Mouse (Mus musculus): Measurements from ENCODE around the gene Bend6. TPM values are rescaled to one million over a fixed set of nuclear protein-coding genes. Genes with fewer than 3 reads are reported as not detected.
"Not testable (repeated sequence)": the region's sequence is repeated elsewhere in the genome, so short reads cannot be mapped to it uniquely, and the experiment has no call there.

Bend6 gene
- polyA plus RNA-seq, 1 experiment: 0.16 TPM

- 67% methylated on average over 5 of the region's 5 CpGs for WGBS
- DNase-seq: no peak
- H3K27ac ChIP-seq (ENCODE audit: insufficient read depth, low read depth, low read length): no peak overlapping the region
- no peak overlapping the region for H3K4me3 ChIP-seq (ENCODE audit: insufficient read depth, low read depth, low read length)
- H3K4me1 ChIP-seq (ENCODE audit: control insufficient read depth, insufficient read depth, low read length): no peaks in the 10 kb centered on the region
- H3K36me3 ChIP-seq (ENCODE audit: control insufficient read depth, insufficient read depth, low read length): no peaks in the 10 kb centered on the region
- TF ChIP-seq CTCF (conservative IDR thresholded peaks at IDR 0.05; ENCODE audit: insufficient read depth, insufficient read length, low read depth, low read length) (no peak), POLR2A (IDR thresholded peaks at IDR 0.05; ENCODE audit: low read depth, low read length) (no peak)
- H3K27me3 ChIP-seq (replicated peaks; ENCODE audit: control insufficient read depth, insufficient read depth, low read length): no peaks in the 10 kb centered on the region
Measured at GRCm38 (mm10) chr1:33873561-33873960, 34.1 kb downstream of the Bend6 start.

- Histone ChIP-seq H3K36me3 (ENCODE audit: control insufficient read depth, insufficient read depth, low read length) (no peaks in the 10 kb centered on the region), H3K4me1 (ENCODE audit: control insufficient read depth, insufficient read depth, low read length) (no peaks in the 10 kb centered on the region), H3K4me3 (ENCODE audit: insufficient read depth, low read depth, low read length) (no peak overlapping the region), H3K27ac (ENCODE audit: insufficient read depth, low read depth, low read length) (no peak overlapping the region), H3K27me3 (replicated peaks; ENCODE audit: control insufficient read depth, insufficient read depth, low read length) (no peaks in the 10 kb centered on the region)
- DNase-seq: no peak
- 94% methylated on average over 3 of the region's 3 CpGs for WGBS
- TF ChIP-seq CTCF (conservative IDR thresholded peaks at IDR 0.05; ENCODE audit: insufficient read depth, insufficient read length, low read depth, low read length) (no peak), POLR2A (IDR thresholded peaks at IDR 0.05; ENCODE audit: low read depth, low read length) (no peak)
Measured at GRCm38 (mm10) chr1:33869437-33869836, 38.2 kb downstream of the Bend6 start.

GRCm38 (mm10) chr1:33869031-33869430 lies 38.6 kb downstream of the Bend6 start:
- H3K36me3 ChIP-seq (ENCODE audit: control insufficient read depth, insufficient read depth, low read length): no peaks in the 10 kb centered on the region
- DNase-seq: no peak
- TF ChIP-seq POLR2A (IDR thresholded peaks at IDR 0.05; ENCODE audit: low read depth, low read length) (no peak), CTCF (conservative IDR thresholded peaks at IDR 0.05; ENCODE audit: insufficient read depth, insufficient read length, low read depth, low read length) (no peak)
- no peaks in the 10 kb centered on the region for H3K4me1 ChIP-seq (ENCODE audit: control insufficient read depth, insufficient read depth, low read length)
- no peaks in the 10 kb centered on the region for H3K27me3 ChIP-seq (replicated peaks; ENCODE audit: control insufficient read depth, insufficient read depth, low read length)
- no peak overlapping the region for H3K27ac ChIP-seq (ENCODE audit: insufficient read depth, low read depth, low read length)
- WGBS: 89% methylated on average over 2 of the region's 2 CpGs
- no peak overlapping the region for H3K4me3 ChIP-seq (ENCODE audit: insufficient read depth, low read depth, low read length)

- Histone ChIP-seq H3K36me3 (ENCODE audit: control insufficient read depth, insufficient read depth, low read length) (no peaks in the 10 kb centered on the region), H3K4me3 (ENCODE audit: insufficient read depth, low read depth, low read length) (no peak overlapping the region), H3K27me3 (replicated peaks; ENCODE audit: control insufficient read depth, insufficient read depth, low read length) (no peaks in the 10 kb centered on the region), H3K4me1 (ENCODE audit: control insufficient read depth, insufficient read depth, low read length) (no peaks in the 10 kb centered on the region), H3K27ac (ENCODE audit: insufficient read depth, low read depth, low read length) (no peak overlapping the region)
- TF ChIP-seq CTCF (conservative IDR thresholded peaks at IDR 0.05; ENCODE audit: insufficient read depth, insufficient read length, low read depth, low read length) (no peak), POLR2A (IDR thresholded peaks at IDR 0.05; ENCODE audit: low read depth, low read length) (no peak)
- DNase-seq: no peak
- 90% methylated on average over 2 of the region's 2 CpGs for WGBS
Measured at GRCm38 (mm10) chr1:33846807-33847206, 60.8 kb downstream of the Bend6 start.

GRCm38 (mm10) chr1:33843823-33844222 lies 63.8 kb downstream of the Bend6 start:
- no peak for DNase-seq
- H3K36me3 ChIP-seq (ENCODE audit: control insufficient read depth, insufficient read depth, low read length): no peaks in the 10 kb centered on the region
- H3K4me1 ChIP-seq (ENCODE audit: control insufficient read depth, insufficient read depth, low read length): no peaks in the 10 kb centered on the region
- H3K27ac ChIP-seq (ENCODE audit: insufficient read depth, low read depth, low read length): no peak overlapping the region
- WGBS: 73% methylated on average over 6 of the region's 6 CpGs
- TF ChIP-seq POLR2A (IDR thresholded peaks at IDR 0.05; ENCODE audit: low read depth, low read length) (no peak), CTCF (conservative IDR thresholded peaks at IDR 0.05; ENCODE audit: insufficient read depth, insufficient read length, low read depth, low read length) (no peak)
- no peaks in the 10 kb centered on the region for H3K27me3 ChIP-seq (replicated peaks; ENCODE audit: control insufficient read depth, insufficient read depth, low read length)
- no peak overlapping the region for H3K4me3 ChIP-seq (ENCODE audit: insufficient read depth, low read depth, low read length)

GRCm38 (mm10) chr1:33838952-33839351 lies 68.7 kb downstream of the Bend6 start:
- not testable (repeated sequence) for H3K27ac ChIP-seq (ENCODE audit: insufficient read depth, low read depth, low read length); H3K36me3 ChIP-seq (ENCODE audit: control insufficient read depth, insufficient read depth, low read length); DNase-seq; H3K4me1 ChIP-seq (ENCODE audit: control insufficient read depth, insufficient read depth, low read length); H3K4me3 ChIP-seq (ENCODE audit: insufficient read depth, low read depth, low read length); H3K27me3 ChIP-seq (replicated peaks; ENCODE audit: control insufficient read depth, insufficient read depth, low read length)
- WGBS: 96% methylated on average over 14 of the region's 14 CpGs

- no peaks in the 10 kb centered on the region for H3K27me3 ChIP-seq (replicated peaks; ENCODE audit: control insufficient read depth, insufficient read depth, low read length)
- H3K4me3 ChIP-seq (ENCODE audit: insufficient read depth, low read depth, low read length): no peak overlapping the region
- no peak for DNase-seq
- H3K4me1 ChIP-seq (ENCODE audit: control insufficient read depth, insufficient read depth, low read length): no peaks in the 10 kb centered on the region
- WGBS: 72% methylated on average over 4 of the region's 4 CpGs
- H3K36me3 ChIP-seq (ENCODE audit: control insufficient read depth, insufficient read depth, low read length): no peaks in the 10 kb centered on the region
- no peak for TF ChIP-seq POLR2A (IDR thresholded peaks at IDR 0.05; ENCODE audit: low read depth, low read length)
- TF ChIP-seq CTCF (conservative IDR thresholded peaks at IDR 0.05; ENCODE audit: insufficient read depth, insufficient read length, low read depth, low read length): no peak
- no peak overlapping the region for H3K27ac ChIP-seq (ENCODE audit: insufficient read depth, low read depth, low read length)
Measured at GRCm38 (mm10) chr1:33830586-33830985, 77.0 kb downstream of the Bend6 start.

- H3K36me3 ChIP-seq (ENCODE audit: control insufficient read depth, insufficient read depth, low read length): no peaks in the 10 kb centered on the region
- no peak for TF ChIP-seq CTCF (conservative IDR thresholded peaks at IDR 0.05; ENCODE audit: insufficient read depth, insufficient read length, low read depth, low read length)
- no peak for TF ChIP-seq POLR2A (IDR thresholded peaks at IDR 0.05; ENCODE audit: low read depth, low read length)
- H3K4me3 ChIP-seq (ENCODE audit: insufficient read depth, low read depth, low read length): no peak overlapping the region
- no peaks in the 10 kb centered on the region for H3K27me3 ChIP-seq (replicated peaks; ENCODE audit: control insufficient read depth, insufficient read depth, low read length)
- H3K27ac ChIP-seq (ENCODE audit: insufficient read depth, low read depth, low read length): no peak overlapping the region
- DNase-seq: no peak
- H3K4me1 ChIP-seq (ENCODE audit: control insufficient read depth, insufficient read depth, low read length): peaks cover 6% of the 10 kb centered on the region; the same call in 1 of the 2 replicates
- WGBS: 93% methylated on average over 2 of the region's 2 CpGs
Measured at GRCm38 (mm10) chr1:33817931-33818330, 89.7 kb downstream of the Bend6 start.

All from kidney, adult 2 months (tissue).